Mouse (Mus musculus) spleen, postnatal 14 days (tissue): ENCODE data around the gene Tiam2.

Source experiments
- DNase-seq, 2 experiments: peaks; one replicate each; pipeline ENCODE4 v3.0.0; 2021 to 2022; ENCODE audit warnings: low spot score in 2 of 2

The Tiam2 gene

GRCm38 (mm10) chr17:3498086-3498485 lies 171.7 kb downstream of the Tiam2 start:
- DNase-seq, result peak in 1 of 2 experiments; percentile 8

GRCm38 (mm10) chr17:3498580-3498979 lies 172.2 kb downstream of the Tiam2 start:
- DNase-seq, result no peak

- no peak for DNase-seq
Measured at GRCm38 (mm10) chr17:3499468-3499867, 173.1 kb downstream of the Tiam2 start.

- no peak for DNase-seq
Measured at GRCm38 (mm10) chr17:3500076-3500475, 173.7 kb downstream of the Tiam2 start.

GRCm38 (mm10) chr17:3500936-3501335 lies 174.6 kb downstream of the Tiam2 start:
- no peak for DNase-seq

- no peak for DNase-seq
Measured at GRCm38 (mm10) chr17:3505711-3506110, 179.3 kb downstream of the Tiam2 start.

- no peak for DNase-seq
Measured at GRCm38 (mm10) chr17:3506508-3506907, 180.1 kb downstream of the Tiam2 start.

GRCm38 (mm10) chr17:3509841-3510240 lies 183.5 kb downstream of the Tiam2 start:
- peak in 1 of 2 experiments; percentile 32 for DNase-seq

- DNase-seq, result no peak
Measured at GRCm38 (mm10) chr17:3514316-3514715, 187.9 kb downstream of the Tiam2 start.

- DNase-seq, result no peak
Measured at GRCm38 (mm10) chr17:3515851-3516250, 189.5 kb downstream of the Tiam2 start.

- DNase-seq, result no peak
Measured at GRCm38 (mm10) chr17:3516406-3516805, 190.0 kb downstream of the Tiam2 start.

GRCm38 (mm10) chr17:3520344-3520743 lies 194.0 kb downstream of the Tiam2 start:
- no peak for DNase-seq

- no peak for DNase-seq
Measured at GRCm38 (mm10) chr17:3527841-3528471, 201.6 kb downstream of the Tiam2 start.

GRCm38 (mm10) chr17:3529523-3529922 lies 203.2 kb downstream of the Tiam2 start:
- DNase-seq, result no peak

- DNase-seq, result no peak
Measured at GRCm38 (mm10) chr17:3530549-3530948, 204.2 kb downstream of the Tiam2 start.

GRCm38 (mm10) chr17:3531641-3532040 lies 205.3 kb downstream of the Tiam2 start:
- no peak for DNase-seq

GRCm38 (mm10) chr17:3532254-3532653 lies 205.9 kb downstream of the Tiam2 start, which contains the start of gene Cldn20:
Gene Cldn20 (plus strand): TSS chr17:3532554.
- DNase-seq, result no peak

GRCm38 (mm10) chr17:3533425-3533824 lies 207.1 kb downstream of the Tiam2 start:
- DNase-seq, result no peak

GRCm38 (mm10) chr17:3540304-3540703 lies 213.9 kb downstream of the Tiam2 start:
- no peak for DNase-seq

GRCm38 (mm10) chr17:3541033-3541432 lies 214.7 kb downstream of the Tiam2 start:
- DNase-seq, result no peak

GRCm38 (mm10) chr17:3547725-3548124 lies 221.4 kb downstream of the Tiam2 start:
- no peak for DNase-seq

GRCm38 (mm10) chr17:3556251-3556650 lies 229.9 kb downstream of the Tiam2 start:
- DNase-seq, result no peak

- peak; percentile 89 to 94 for DNase-seq
Measured at GRCm38 (mm10) chr17:3557331-3558311, 231.2 kb downstream of the Tiam2 start, which contains the start of gene Tfb1m. Gene Tfb1m (minus strand): TSS chr17:3557781.
